Mouse (Mus musculus) olfactory bulb, adult 2 months (tissue): ENCODE data around the gene Hist1h4b.

Source experiments
- CTCF ChIP-seq: fragments of 200-500 bp; IDR thresholded peaks from 2 replicates; pipeline ENCODE4 v1.5.1; 2012; ENCODE audit warnings: low read depth, mild to moderate bottlenecking, low read length, moderate library complexity; ENCODE audit not compliant: insufficient read depth
- POLR2A ChIP-seq: fragments of 200-500 bp; IDR thresholded peaks from 2 replicates; pipeline ENCODE4 v1.6.1; 2012; ENCODE audit warnings: mild to moderate bottlenecking, low read depth, low read length, moderate library complexity; ENCODE audit not compliant: insufficient read depth

DNA sequence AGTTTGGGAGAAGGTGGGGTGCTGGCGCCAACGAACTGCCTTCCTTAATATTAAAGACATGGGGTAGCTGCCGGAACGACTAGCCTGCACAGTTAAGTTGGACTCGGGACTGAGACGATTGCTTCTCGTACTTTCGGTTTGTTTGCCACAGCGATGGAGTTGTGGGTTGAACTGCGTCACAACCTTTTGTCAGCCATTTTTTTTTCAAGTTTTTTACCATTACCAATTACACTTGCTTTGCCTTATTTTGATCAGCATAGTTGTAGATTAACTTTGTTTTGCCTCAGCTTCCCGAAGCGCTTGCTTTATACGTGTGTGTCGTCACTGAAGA lies 16.9 kb upstream of the Hist1h4b start:
- TF ChIP-seq CTCF (no peak), POLR2A (no peak; the same call in 1 of the 2 replicates)
